22 mouse cellular contexts compared by ENCODE assay signal in the genomic region with DNA sequence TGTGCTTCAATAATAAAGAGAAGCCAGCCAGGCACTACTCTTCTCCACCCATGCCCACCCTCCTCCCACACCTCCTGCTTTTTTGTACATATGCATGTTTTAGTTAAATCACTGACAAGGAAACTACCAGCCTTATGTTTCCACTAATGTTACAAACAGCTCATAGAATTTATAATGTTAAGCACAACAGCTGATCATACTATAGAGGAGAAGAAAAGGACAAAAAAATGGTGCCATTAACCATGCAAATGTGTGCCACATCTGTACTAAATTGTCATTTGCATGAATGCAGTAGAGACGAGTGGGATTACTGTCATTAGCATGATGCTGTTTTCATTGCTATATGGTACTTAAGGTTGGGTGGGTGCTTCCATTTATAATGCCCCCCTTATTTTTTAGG.
DNase-seq lines count a peak whose midpoint lies in the region; ATAC-seq and TF ChIP-seq lines count a peak whose summit lies in the region.
"Had no signal": no experiment of that assay in that cellular context is flagged by ENCODE, and none has a peak within 500 bp of the region (broad histone marks: within the 10 kb centered on the region; RNA-seq: fewer than 3 reads in every experiment).

No protein-coding gene starts in this region.

- ATAC-seq in forebrain, embryonic 12.5 days (ENCODE audit: low FRiP score), result 0 out of 2 replicates have a peak, but pooled peaks have one; percentile 53
- ATAC-seq in hindbrain, embryonic 13.5 days (ENCODE audit: low FRiP score), result peak; percentile 54; the same call in 1 of the 2 replicates
- peak; percentile 51; the same call in 1 of the 2 replicates for ATAC-seq in neural tube, embryonic 14.5 days (ENCODE audit: low read depth)
- ATAC-seq: activated CD4-positive, CD25-positive, alpha-beta regulatory T cell, adult 4 months; hindbrain, postnatal 0 days; inflammation-experienced regulatory T-cells, adult 6 months; intestine, embryonic 16.5 days had no signal

- no peak overlapping the region for H3K9ac ChIP-seq in forebrain, embryonic 12.5 days
- H3K9ac ChIP-seq in hindbrain, embryonic 13.5 days, result no peak overlapping the region
- H3K9ac ChIP-seq in neural tube, embryonic 14.5 days (replicated peaks; ENCODE audit: low read depth, low read length), result no peak overlapping the region
- H3K9ac ChIP-seq: embryonic facial prominence, embryonic 12.5 days; embryonic facial prominence, embryonic 15.5 days; hindbrain, embryonic 14.5 days had no signal

- TF ChIP-seq CTCF in brain, embryonic 14.5 days (IDR thresholded peaks at IDR 0.05; ENCODE audit: borderline replicate concordance, extremely low read depth, insufficient read depth, insufficient read length), result no peak

- no peaks in the 10 kb centered on the region for H3K4me1 ChIP-seq in forebrain, embryonic 12.5 days
- H3K4me1 ChIP-seq in forebrain, embryonic 10.5 days, result no peaks in the 10 kb centered on the region
- no peaks in the 10 kb centered on the region for H3K4me1 ChIP-seq in hindbrain, embryonic 13.5 days (replicated peaks)
- no peaks in the 10 kb centered on the region for H3K4me1 ChIP-seq in hindbrain, embryonic 10.5 days (replicated peaks)
- H3K4me1 ChIP-seq in neural tube, embryonic 14.5 days (ENCODE audit: control insufficient read depth, insufficient read depth, low read length), result no peaks in the 10 kb centered on the region
- H3K4me1 ChIP-seq: embryonic facial prominence, embryonic 12.5 days; embryonic facial prominence, embryonic 15.5 days had no signal

- no peaks in the 10 kb centered on the region for H3K27me3 ChIP-seq in forebrain, embryonic 12.5 days
- H3K27me3 ChIP-seq in forebrain, embryonic 10.5 days (ENCODE audit: poor library complexity, severe bottlenecking), result no peaks in the 10 kb centered on the region
- H3K27me3 ChIP-seq in hindbrain, embryonic 13.5 days, result no peaks in the 10 kb centered on the region
- H3K27me3 ChIP-seq in hindbrain, embryonic 10.5 days (ENCODE audit: insufficient read depth, poor library complexity, severe bottlenecking), result no peaks in the 10 kb centered on the region
- H3K27me3 ChIP-seq in neural tube, embryonic 14.5 days (ENCODE audit: control insufficient read depth, insufficient read depth, low read length), result no peaks in the 10 kb centered on the region
- H3K27me3 ChIP-seq: embryonic facial prominence, embryonic 12.5 days; embryonic facial prominence, embryonic 15.5 days had no signal

- H3K4me3 ChIP-seq in forebrain, embryonic 12.5 days (replicated peaks), result no peak overlapping the region
- no peak overlapping the region for H3K4me3 ChIP-seq in forebrain, embryonic 10.5 days
- no peak overlapping the region for H3K4me3 ChIP-seq in hindbrain, embryonic 13.5 days
- H3K4me3 ChIP-seq in hindbrain, embryonic 10.5 days, result no peak overlapping the region
- H3K4me3 ChIP-seq in neural tube, embryonic 14.5 days (ENCODE audit: low read depth, low read length), result no peak overlapping the region
- H3K4me3 ChIP-seq: embryonic facial prominence, embryonic 12.5 days; embryonic facial prominence, embryonic 15.5 days had no signal

- WGBS in forebrain, embryonic 12.5 days, result 47% methylated on average over 1 of the region's 1 CpGs
- WGBS in forebrain, embryonic 10.5 days, result 80% methylated on average over 1 of the region's 1 CpGs
- 50% methylated on average over 1 of the region's 1 CpGs for WGBS in hindbrain, embryonic 13.5 days
- WGBS in hindbrain, embryonic 10.5 days, result 81% methylated on average over 1 of the region's 1 CpGs
- WGBS in neural tube, embryonic 14.5 days, result 26% methylated on average over 1 of the region's 1 CpGs

- TF ChIP-seq POLR2A in brain, embryonic 14.5 days (IDR thresholded peaks at IDR 0.05; ENCODE audit: borderline replicate concordance, extremely low read depth, insufficient read depth, insufficient read length, poor library complexity, severe bottlenecking), result no peak

- H3K4me2 ChIP-seq in forebrain, embryonic 12.5 days, result no peak overlapping the region
- H3K4me2 ChIP-seq in hindbrain, embryonic 13.5 days, result no peak overlapping the region
- H3K4me2 ChIP-seq in neural tube, embryonic 14.5 days (ENCODE audit: low read depth, low read length), result no peak overlapping the region
- H3K4me2 ChIP-seq: embryonic facial prominence, embryonic 12.5 days; embryonic facial prominence, embryonic 15.5 days; heart, embryonic 11.5 days; hindbrain, embryonic 14.5 days had no signal

- H3K27ac ChIP-seq in forebrain, embryonic 12.5 days, result no peak overlapping the region
- no peak overlapping the region for H3K27ac ChIP-seq in forebrain, embryonic 10.5 days
- no peak overlapping the region for H3K27ac ChIP-seq in hindbrain, embryonic 13.5 days
- H3K27ac ChIP-seq in hindbrain, embryonic 10.5 days, result no peak overlapping the region
- H3K27ac ChIP-seq in neural tube, embryonic 14.5 days (ENCODE audit: low read depth, low read length), result no peak overlapping the region
- H3K27ac ChIP-seq: embryonic facial prominence, embryonic 12.5 days; embryonic facial prominence, embryonic 15.5 days; hindbrain, embryonic 14.5 days; hindbrain, postnatal 0 days had no signal

- DNase-seq in forebrain, embryonic 10.5 days (ENCODE audit: extremely low spot score, low spot score), result no peak
- DNase-seq in hindbrain, embryonic 10.5 days (ENCODE audit: low spot score), result no peak
- DNase-seq in brain, embryonic 14.5 days (ENCODE audit: low read depth), result peak; percentile 51
- DNase-seq in ovary, postnatal 10 days (ENCODE audit: low spot score), result no peak
- DNase-seq: adrenal gland, adult 8-10 months; adrenal gland, postnatal 25 days; cerebellum, adult 18-20 months; cerebellum, adult 9-10 months; cerebellum, postnatal 25 days; gastrocnemius, postnatal 14 days; heart, adult 11 months had no signal

- H3K36me3 ChIP-seq in forebrain, embryonic 12.5 days (replicated peaks), result no peaks in the 10 kb centered on the region
- no peaks in the 10 kb centered on the region for H3K36me3 ChIP-seq in forebrain, embryonic 10.5 days (replicated peaks)
- H3K36me3 ChIP-seq in hindbrain, embryonic 13.5 days, result no peaks in the 10 kb centered on the region
- no peaks in the 10 kb centered on the region for H3K36me3 ChIP-seq in hindbrain, embryonic 10.5 days
- H3K36me3 ChIP-seq in neural tube, embryonic 14.5 days (ENCODE audit: control insufficient read depth, insufficient read depth, low read length), result no peaks in the 10 kb centered on the region
- H3K36me3 ChIP-seq: embryonic facial prominence, embryonic 12.5 days; embryonic facial prominence, embryonic 15.5 days had no signal

- H3K9me3 ChIP-seq in forebrain, embryonic 12.5 days, result no peaks in the 10 kb centered on the region
- H3K9me3 ChIP-seq in forebrain, embryonic 10.5 days, result no peaks in the 10 kb centered on the region
- no peaks in the 10 kb centered on the region for H3K9me3 ChIP-seq in hindbrain, embryonic 13.5 days
- H3K9me3 ChIP-seq in hindbrain, embryonic 10.5 days, result no peaks in the 10 kb centered on the region
- no peaks in the 10 kb centered on the region for H3K9me3 ChIP-seq in neural tube, embryonic 14.5 days (ENCODE audit: control insufficient read depth, low read length)
- H3K9me3 ChIP-seq: embryonic facial prominence, embryonic 12.5 days; embryonic facial prominence, embryonic 15.5 days had no signal
